Mouse (Mus musculus) G1E-ER4 (cell line): ENCODE measurements at regions not wholly inside any gene's neighbourhood (a gene's known extent, or its start where the extent isn't known, plus 50 kb on each side); places are given as distances from the start of the nearest gene placed in this dataset.

ENCODE experiments used
- GATA1 ChIP-seq: IDR thresholded peaks from one replicate; pipeline ENCODE4 v1.8.0; 2012; ENCODE audit warnings: low read length, inconsistent platforms

- TF ChIP-seq GATA1, result no peak
These were observed 88.2 kb upstream of the Mylip start for GRCm38 (mm10) chr13:45301191-45301905.

DNA sequence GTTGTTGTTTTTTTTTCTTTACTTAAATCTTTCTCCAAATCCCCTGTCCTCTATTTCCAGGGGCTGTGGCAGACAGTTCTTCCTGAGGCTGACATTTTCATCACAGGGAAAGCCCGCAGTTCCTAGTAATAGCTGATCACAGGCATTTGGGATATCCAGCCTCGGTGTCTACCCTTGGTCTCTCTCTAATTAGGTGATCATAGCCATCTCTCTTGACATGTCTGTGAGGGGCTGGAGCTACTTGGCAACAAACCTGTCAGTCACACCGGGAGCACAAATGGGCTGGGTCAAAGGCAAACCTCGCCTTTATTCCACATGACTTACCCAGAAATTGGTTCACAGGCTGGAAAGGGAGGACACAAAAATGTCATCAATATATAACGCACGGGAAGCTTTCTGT is 86.7 kb upstream of the Mylip start:
- TF ChIP-seq GATA1, result no peak

DNA sequence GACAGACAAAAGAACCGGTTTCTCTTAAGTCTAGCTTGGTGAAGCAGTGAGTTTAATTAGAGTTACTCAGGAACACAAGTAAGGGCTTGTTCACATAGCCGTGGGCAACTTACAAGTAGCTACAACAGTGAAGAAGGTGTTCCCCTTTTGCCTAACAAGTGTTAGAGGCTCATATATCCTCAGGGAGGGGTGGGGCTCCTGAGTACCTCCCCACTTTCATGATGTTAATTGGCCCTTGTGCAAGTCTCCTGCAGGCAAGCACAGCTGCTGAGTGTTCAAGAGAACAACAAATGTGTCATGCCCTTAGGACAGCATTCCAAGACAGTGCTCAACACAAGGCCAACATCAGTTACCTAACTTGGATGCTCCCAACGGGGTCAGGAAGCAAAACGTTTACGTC is 83.4 kb upstream of the Mylip start:
- no peak for TF ChIP-seq GATA1

DNA sequence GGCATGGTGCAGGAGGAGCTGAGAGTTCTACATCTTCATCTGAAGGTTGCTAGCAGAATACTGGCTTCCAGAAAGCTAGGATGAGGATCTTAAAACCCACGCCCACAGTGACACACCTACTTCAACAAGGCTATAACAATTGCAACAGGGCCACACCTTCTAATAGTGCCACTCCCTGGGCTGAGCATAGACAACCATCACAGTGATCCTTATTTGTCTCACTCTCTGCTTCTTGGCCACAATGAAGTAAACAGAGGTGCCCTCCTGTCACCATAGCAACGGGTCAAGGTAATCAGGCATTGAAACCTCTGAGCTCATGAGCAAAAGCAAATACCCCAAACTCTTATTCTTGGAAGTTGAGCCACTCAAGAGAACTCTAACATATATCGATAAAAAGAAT is 82.3 kb upstream of the Mylip start:
- TF ChIP-seq GATA1, result no peak

DNA sequence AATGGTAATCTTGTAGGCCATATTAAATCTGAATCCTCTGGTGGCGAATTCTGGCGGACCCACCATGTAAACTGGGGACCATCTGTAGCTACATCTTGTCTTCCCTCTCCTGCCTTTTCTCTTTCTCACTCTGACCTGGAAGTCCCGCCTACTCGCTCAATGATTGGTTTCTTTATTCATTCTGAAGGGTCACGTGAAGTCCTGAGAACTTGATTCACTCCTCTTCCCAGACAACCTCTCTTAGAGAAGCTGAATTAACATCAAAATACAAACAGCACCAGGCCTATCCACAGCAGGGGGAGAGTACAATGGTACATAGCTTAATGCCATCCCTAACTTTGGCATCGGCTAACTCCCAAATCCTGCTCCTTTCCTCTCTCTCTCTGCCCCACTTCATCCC is 69.9 kb upstream of the Mylip start:
- TF ChIP-seq GATA1, result no peak

GRCm38 (mm10) chr13:45325736-45326293 is 63.7 kb upstream of the Mylip start:
- TF ChIP-seq GATA1, result no peak

DNA sequence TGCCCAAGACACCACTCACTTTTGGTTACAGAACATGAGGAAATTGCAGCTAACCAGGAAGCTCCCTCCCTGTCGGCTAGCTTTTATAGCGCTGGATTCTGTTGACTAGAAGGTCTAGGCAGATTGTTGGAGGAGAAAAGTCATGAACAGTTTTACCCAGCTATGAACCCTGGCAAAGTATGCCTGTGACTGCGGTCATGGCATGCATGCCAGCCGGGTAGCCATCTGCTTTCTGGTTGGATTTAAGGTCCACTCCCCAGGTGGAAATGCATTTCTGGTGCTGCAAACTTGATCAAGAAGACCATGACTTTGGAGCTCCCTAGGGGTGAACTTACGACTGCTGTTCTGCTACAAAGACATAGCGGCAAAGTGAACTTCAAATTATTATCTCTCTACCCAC is 62.8 kb upstream of the Mylip start:
- no peak for TF ChIP-seq GATA1

DNA sequence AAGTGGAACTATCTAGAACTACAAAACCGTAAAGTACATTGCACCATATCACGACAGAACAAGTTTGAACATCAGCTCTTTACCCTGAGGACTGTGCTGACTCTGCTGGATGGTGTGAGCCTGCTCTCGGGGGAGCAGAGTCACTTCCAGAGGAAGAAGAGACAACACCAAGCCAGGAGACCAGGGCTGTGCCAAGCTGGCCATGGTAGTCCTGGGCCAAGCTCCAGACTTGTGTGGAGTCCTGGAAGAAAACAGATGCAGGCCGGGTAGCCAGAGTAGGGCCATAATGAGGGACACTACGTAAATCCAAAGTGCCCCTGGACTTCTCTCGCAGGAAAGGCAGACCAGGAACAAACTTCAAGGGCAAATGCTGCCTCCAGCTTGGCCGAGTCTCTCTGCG is 59.0 kb upstream of the Mylip start:
- no peak for TF ChIP-seq GATA1

GRCm38 (mm10) chr13:45332031-45332430 is 57.5 kb upstream of the Mylip start:
- no peak for TF ChIP-seq GATA1

DNA sequence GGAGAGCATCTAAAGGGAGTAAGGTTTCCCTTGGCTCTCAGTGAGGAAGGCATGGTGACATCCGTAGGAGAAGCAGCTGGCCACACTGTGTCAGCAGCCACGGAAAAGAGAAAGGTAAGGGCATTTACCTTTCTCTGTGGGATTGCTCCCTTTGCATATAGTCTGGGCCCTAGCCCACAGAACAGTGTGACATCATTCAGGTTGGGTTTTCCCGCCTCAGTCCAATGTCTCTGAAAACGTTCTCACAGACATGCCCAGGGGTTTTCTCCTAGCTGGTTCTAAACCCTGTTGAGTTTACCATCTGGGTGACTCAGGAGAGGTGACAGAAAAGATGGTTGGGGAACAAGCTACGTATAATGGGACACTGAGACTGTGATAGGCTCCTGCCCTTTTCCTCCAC is 55.9 kb upstream of the Mylip start:
- TF ChIP-seq GATA1, result no peak
